Mouse (Mus musculus): ENCODE results near the gene Fat3. TPM values are rescaled to one million over a fixed set of nuclear protein-coding genes. Genes with fewer than 3 reads are reported as not detected.

Gene Fat3
- polyA plus RNA-seq, 1 experiment = 0.12 TPM

DNA sequence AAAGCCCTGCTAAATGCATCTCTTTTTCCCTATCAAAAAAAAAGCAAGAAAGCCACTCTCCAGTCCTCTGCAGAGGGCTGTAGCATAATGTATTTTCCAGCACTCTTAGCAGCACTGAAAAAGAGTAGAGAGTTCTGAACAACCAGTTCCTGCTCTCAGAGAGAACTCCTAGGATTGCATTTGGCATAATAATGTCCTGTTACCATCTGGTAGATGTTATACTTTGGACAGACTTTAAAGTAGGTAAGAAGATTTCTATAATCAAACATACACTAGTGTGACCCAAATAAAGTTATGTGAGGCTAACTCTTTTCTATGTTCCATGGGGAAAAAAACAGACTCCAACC, 230.3 kb downstream of the Fat3 start:
- TF ChIP-seq CTCF (IDR thresholded peaks at IDR 0.05; ENCODE audit: low read depth, low read length) (no peak), POLR2A (IDR thresholded peaks at IDR 0.05; ENCODE audit: borderline replicate concordance, low read depth, low read length) (no peak)
- H3K4me3 ChIP-seq (ENCODE audit: insufficient read depth, low read length) = no peak overlapping the region

GRCm38 (mm10) chr9:16270056-16270767, 230.9 kb downstream of the Fat3 start:
- no peak overlapping the region for H3K27ac ChIP-seq (ENCODE audit: insufficient read depth, low read depth, low read length)
- TF ChIP-seq CTCF (IDR thresholded peaks at IDR 0.05; ENCODE audit: low read depth, low read length) = no peak
- no peak for TF ChIP-seq POLR2A (IDR thresholded peaks at IDR 0.05; ENCODE audit: borderline replicate concordance, low read depth, low read length)
- H3K4me1 ChIP-seq (ENCODE audit: control insufficient read depth, insufficient read depth, low read length) = no peaks in the 10 kb centered on the region
- H3K4me3 ChIP-seq (ENCODE audit: insufficient read depth, low read length) = no peak overlapping the region

More for the DNA sequence above, 230.3 kb downstream of the Fat3 start:
- Histone ChIP-seq H3K27ac (ENCODE audit: insufficient read depth, low read depth, low read length) (no peak overlapping the region), H3K4me1 (ENCODE audit: control insufficient read depth, insufficient read depth, low read length) (no peaks in the 10 kb centered on the region)

GRCm38 (mm10) chr9:16265519-16265918, 235.6 kb downstream of the Fat3 start:
- no peak overlapping the region for H3K27ac ChIP-seq (ENCODE audit: insufficient read depth, low read depth, low read length)
- no peak overlapping the region for H3K4me3 ChIP-seq (ENCODE audit: insufficient read depth, low read length)
- H3K4me1 ChIP-seq (ENCODE audit: control insufficient read depth, insufficient read depth, low read length) = no peaks in the 10 kb centered on the region
- TF ChIP-seq POLR2A (IDR thresholded peaks at IDR 0.05; ENCODE audit: borderline replicate concordance, low read depth, low read length) = no peak
- no peak for TF ChIP-seq CTCF (IDR thresholded peaks at IDR 0.05; ENCODE audit: low read depth, low read length)

- Histone ChIP-seq H3K27ac (ENCODE audit: insufficient read depth, low read depth, low read length) (no peak overlapping the region), H3K4me3 (ENCODE audit: insufficient read depth, low read length) (no peak overlapping the region), H3K4me1 (ENCODE audit: control insufficient read depth, insufficient read depth, low read length) (no peaks in the 10 kb centered on the region)
- TF ChIP-seq POLR2A (IDR thresholded peaks at IDR 0.05; ENCODE audit: borderline replicate concordance, low read depth, low read length) (no peak), CTCF (IDR thresholded peaks at IDR 0.05; ENCODE audit: low read depth, low read length) (no peak)
These were observed 243.7 kb downstream of the Fat3 start for GRCm38 (mm10) chr9:16257241-16257840.

DNA sequence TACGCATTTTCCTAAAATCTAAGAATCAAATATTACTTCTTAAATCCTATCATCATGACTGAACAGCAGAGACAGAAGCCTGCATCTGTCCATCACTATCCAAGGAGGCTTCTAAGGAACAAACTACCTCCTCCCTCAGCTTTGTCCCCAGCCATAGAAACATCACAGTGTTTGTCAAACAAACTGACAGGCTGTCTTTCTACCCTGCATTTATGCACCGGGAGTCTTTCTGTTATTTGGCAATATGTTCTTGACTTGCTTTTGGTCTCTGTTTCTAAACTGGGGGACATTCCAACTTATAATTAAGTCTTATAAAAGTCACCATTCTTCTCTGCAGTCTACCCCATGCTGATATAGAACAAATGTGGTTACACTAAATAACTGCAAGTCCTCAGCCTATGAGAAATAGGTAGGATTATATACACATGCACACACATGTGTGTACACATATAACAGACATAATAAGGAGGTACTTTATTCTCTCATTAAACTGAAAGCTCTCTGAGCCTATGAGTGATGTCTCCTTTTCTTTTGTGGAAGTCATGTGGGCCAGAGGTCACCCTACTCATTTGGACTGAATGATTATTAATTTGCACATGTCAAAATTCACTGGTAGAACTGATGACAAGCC, 244.4 kb downstream of the Fat3 start:
- no peak for TF ChIP-seq CTCF (IDR thresholded peaks at IDR 0.05; ENCODE audit: low read depth, low read length)
- no peak for TF ChIP-seq POLR2A (IDR thresholded peaks at IDR 0.05; ENCODE audit: borderline replicate concordance, low read depth, low read length)
- H3K4me3 ChIP-seq (ENCODE audit: insufficient read depth, low read length) = no peak overlapping the region
- H3K27ac ChIP-seq (ENCODE audit: insufficient read depth, low read depth, low read length) = no peak overlapping the region
- H3K4me1 ChIP-seq (ENCODE audit: control insufficient read depth, insufficient read depth, low read length) = no peaks in the 10 kb centered on the region

GRCm38 (mm10) chr9:16246741-16247140, 254.3 kb downstream of the Fat3 start:
- H3K4me3 ChIP-seq (ENCODE audit: insufficient read depth, low read length) = no peak overlapping the region
- H3K27ac ChIP-seq (ENCODE audit: insufficient read depth, low read depth, low read length) = no peak overlapping the region
- TF ChIP-seq CTCF (IDR thresholded peaks at IDR 0.05; ENCODE audit: low read depth, low read length) = no peak
- TF ChIP-seq POLR2A (IDR thresholded peaks at IDR 0.05; ENCODE audit: borderline replicate concordance, low read depth, low read length) = no peak
- H3K4me1 ChIP-seq (ENCODE audit: control insufficient read depth, insufficient read depth, low read length) = no peaks in the 10 kb centered on the region

- no peak overlapping the region for H3K27ac ChIP-seq (ENCODE audit: insufficient read depth, low read depth, low read length)
- H3K4me3 ChIP-seq (ENCODE audit: insufficient read depth, low read length) = no peak overlapping the region
- no peak for TF ChIP-seq CTCF (IDR thresholded peaks at IDR 0.05; ENCODE audit: low read depth, low read length)
- no peak for TF ChIP-seq POLR2A (IDR thresholded peaks at IDR 0.05; ENCODE audit: borderline replicate concordance, low read depth, low read length)
- H3K4me1 ChIP-seq (ENCODE audit: control insufficient read depth, insufficient read depth, low read length) = peaks cover 15% of the 10 kb centered on the region
These were observed 269.5 kb downstream of the Fat3 start for GRCm38 (mm10) chr9:16231575-16231974.

DNA sequence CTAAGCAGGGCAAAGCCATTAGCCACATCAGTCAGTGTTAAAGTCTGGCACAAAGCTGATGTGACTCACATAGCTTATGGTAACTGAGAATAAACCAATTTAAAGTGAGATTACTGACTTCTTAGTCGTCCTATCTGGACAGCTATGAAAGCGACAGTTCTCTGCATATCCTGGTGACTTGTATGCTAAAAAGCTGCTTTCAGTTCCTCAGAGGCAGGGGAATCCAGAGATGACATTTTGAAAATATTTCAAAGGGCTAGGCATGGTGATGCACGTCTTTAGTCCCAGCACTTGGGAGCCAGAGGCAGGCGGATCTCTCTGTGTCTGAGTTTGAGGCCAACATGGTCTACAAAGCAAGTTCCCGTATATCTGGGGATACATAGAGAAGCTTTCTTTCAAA, 272.2 kb downstream of the Fat3 start:
- no peak overlapping the region for H3K27ac ChIP-seq (ENCODE audit: insufficient read depth, low read depth, low read length)
- H3K4me1 ChIP-seq (ENCODE audit: control insufficient read depth, insufficient read depth, low read length) = peaks cover 22% of the 10 kb centered on the region
- no peak for TF ChIP-seq POLR2A (IDR thresholded peaks at IDR 0.05; ENCODE audit: borderline replicate concordance, low read depth, low read length)
- TF ChIP-seq CTCF (IDR thresholded peaks at IDR 0.05; ENCODE audit: low read depth, low read length) = no peak
- H3K4me3 ChIP-seq (ENCODE audit: insufficient read depth, low read length) = no peak overlapping the region

GRCm38 (mm10) chr9:16227398-16227797, 273.7 kb downstream of the Fat3 start:
- Histone ChIP-seq H3K27ac (ENCODE audit: insufficient read depth, low read depth, low read length) (no peak overlapping the region), H3K4me1 (ENCODE audit: control insufficient read depth, insufficient read depth, low read length) (peaks cover 20% of the 10 kb centered on the region), H3K4me3 (ENCODE audit: insufficient read depth, low read length) (no peak overlapping the region)
- TF ChIP-seq CTCF (IDR thresholded peaks at IDR 0.05; ENCODE audit: low read depth, low read length) (no peak), POLR2A (IDR thresholded peaks at IDR 0.05; ENCODE audit: borderline replicate concordance, low read depth, low read length) (no peak)

- TF ChIP-seq CTCF (IDR thresholded peaks at IDR 0.05; ENCODE audit: low read depth, low read length) (no peak), POLR2A (IDR thresholded peaks at IDR 0.05; ENCODE audit: borderline replicate concordance, low read depth, low read length) (no peak)
- H3K4me1 ChIP-seq (ENCODE audit: control insufficient read depth, insufficient read depth, low read length) = peaks cover 26% of the 10 kb centered on the region
- no peak overlapping the region for H3K27ac ChIP-seq (ENCODE audit: insufficient read depth, low read depth, low read length)
- no peak overlapping the region for H3K4me3 ChIP-seq (ENCODE audit: insufficient read depth, low read length)
These were observed 274.5 kb downstream of the Fat3 start for GRCm38 (mm10) chr9:16226545-16226944.

Measured in bone marrow macrophage, adult 2 months (primary cell).